Mouse (Mus musculus) lung, embryonic 14.5 days (tissue): Measurements from ENCODE around the gene Aanat. TPM values are rescaled to one million over a fixed set of nuclear protein-coding genes. Genes with fewer than 3 reads are reported as not detected.

ENCODE experiments used
- ATAC-seq: fragments of 200-750 bp; cut with Nextera tagmentation; 2 replicates; pipeline ENCODE4 v1.8.0; 2017; ENCODE audit warnings: mild to moderate bottlenecking, moderate TSS enrichment, moderate library complexity; ENCODE audit not compliant: insufficient read depth
- DNase-seq: peaks from one replicate; pipeline ENCODE4 v3.0.0-alpha.2; 2015
- H3K27ac ChIP-seq: fragments of 300-500 bp; sonication (generic); 2 replicates; pipeline ENCODE4 v1.5.1; 2014; ENCODE audit warnings: low read depth, mild to moderate bottlenecking, moderate library complexity
- H3K27me3 ChIP-seq: fragments of 300-500 bp; sonication (generic); 2 replicates; pipeline ENCODE4 v1.6.1; 2014; ENCODE audit warnings: low read length, control low read depth; ENCODE audit not compliant: insufficient read depth
- H3K36me3 ChIP-seq: fragments of 300-500 bp; sonication (generic); 2 replicates; pipeline ENCODE4 v1.6.1; 2014; ENCODE audit warnings: control low read depth; ENCODE audit not compliant: insufficient read depth
- H3K4me1 ChIP-seq: fragments of 300-500 bp; sonication (generic); 2 replicates; pipeline ENCODE4 v1.6.1; 2014; ENCODE audit warnings: antibody characterized with exemption, control low read depth; ENCODE audit not compliant: insufficient read depth
- H3K4me2 ChIP-seq: fragments of 300-500 bp; sonication (generic); 2 replicates; pipeline ENCODE4 v1.6.1; 2014; ENCODE audit warnings: mild to moderate bottlenecking
- H3K4me3 ChIP-seq: fragments of 300-500 bp; sonication (generic); 2 replicates; pipeline ENCODE4 v1.5.1; 2014; ENCODE audit warnings: low read depth, low read length
- H3K9ac ChIP-seq: fragments of 300-500 bp; sonication (generic); 2 replicates; pipeline ENCODE4 v1.6.1; 2014
- H3K9me3 ChIP-seq: fragments of 300-500 bp; sonication (generic); 2 replicates; pipeline ENCODE4 v1.6.1; 2016; ENCODE audit warnings: low read depth, low read length, control low read depth
- CTCF ChIP-seq: IDR thresholded peaks from 2 replicates; pipeline ENCODE4 v1.5.1; 2016; ENCODE audit warnings: antibody characterized with exemption, low read depth
- WGBS: fragments of 180-500 bp; shearing (Covaris S2); extraction: QIAGEN DNeasy Blood & Tissue Kit; methylation state at CpG from one replicate; pipeline ENCODE4 v1.1.7; 2014; 5-methylcytosine and 5-hydroxymethylcytosine counted together
- polyA plus RNA-seq: library from polyadenylated mRNA; unstranded; fragments of >200 nt; fragmentation: Nextera tagmentation; extraction: Ambion mirVana; gene quantifications from 2 replicates; pipeline ENCODE4 v1.2.1, GENCODE M21; 2014

Gene Aanat
- polyA plus RNA-seq, 1 experiment from 2014 or later = not detected

GRCm38 (mm10) chr11:116598193-116598592 lies 12.0 kb downstream of the Aanat start:
- Histone ChIP-seq H3K27ac (no peak overlapping the region), H3K4me2 (no peak overlapping the region), H3K4me3 (no peak overlapping the region), H3K4me1 (no peaks in the 10 kb centered on the region), H3K9me3 (no peaks in the 10 kb centered on the region), H3K27me3 (no peaks in the 10 kb centered on the region), H3K9ac (no peak overlapping the region), H3K36me3 (peaks cover 23% of the 10 kb centered on the region)
- DNase-seq = no peak
- no peak for ATAC-seq
- no peak for TF ChIP-seq CTCF
- 89% methylated on average over 8 of the region's 8 CpGs for WGBS

GRCm38 (mm10) chr11:116599230-116599629 lies 13.0 kb downstream of the Aanat start:
- 92% methylated on average over 15 of the region's 15 CpGs for WGBS
- Histone ChIP-seq H3K4me3 (no peak overlapping the region), H3K27ac (no peak overlapping the region), H3K36me3 (peaks cover 27% of the 10 kb centered on the region), H3K4me1 (no peaks in the 10 kb centered on the region), H3K27me3 (no peaks in the 10 kb centered on the region), H3K9ac (no peak overlapping the region), H3K4me2 (no peak overlapping the region), H3K9me3 (no peaks in the 10 kb centered on the region)
- no peak for ATAC-seq
- DNase-seq = no peak
- no peak for TF ChIP-seq CTCF

DNA sequence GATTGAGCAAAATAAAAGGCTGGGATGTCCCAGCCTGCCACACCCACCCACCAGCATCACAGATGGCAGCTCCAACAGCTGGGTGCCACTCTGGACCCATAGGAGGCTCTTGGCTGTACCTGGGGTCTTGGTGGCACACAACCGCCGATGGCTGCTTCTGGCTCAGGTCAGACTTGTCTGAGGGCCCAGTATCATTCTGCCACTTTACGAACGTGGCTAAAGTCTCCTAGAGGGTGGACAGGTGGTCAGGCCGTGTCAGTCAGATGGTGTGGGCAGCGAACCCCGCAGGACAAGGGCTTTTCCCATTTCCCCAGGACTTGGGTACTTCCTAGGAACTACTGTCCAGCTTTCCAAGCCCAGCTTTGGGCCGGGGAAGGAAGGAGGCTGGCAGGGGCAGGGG lies 14.9 kb downstream of the Aanat start:
- no peaks in the 10 kb centered on the region for H3K4me1 ChIP-seq
- no peak overlapping the region for H3K4me3 ChIP-seq
- no peak overlapping the region for H3K9ac ChIP-seq
- peaks cover 42% of the 10 kb centered on the region for H3K36me3 ChIP-seq
- TF ChIP-seq CTCF = no peak
- no peaks in the 10 kb centered on the region for H3K27me3 ChIP-seq
- no peak overlapping the region for H3K27ac ChIP-seq
- no peaks in the 10 kb centered on the region for H3K9me3 ChIP-seq
- H3K4me2 ChIP-seq = no peak overlapping the region
- 91% methylated on average over 8 of the region's 8 CpGs for WGBS
- ATAC-seq = no peak
- DNase-seq = no peak

GRCm38 (mm10) chr11:116602043-116602442 lies 15.8 kb downstream of the Aanat start:
- no peak overlapping the region for H3K9ac ChIP-seq
- 81% methylated on average over 8 of the region's 8 CpGs for WGBS
- H3K27ac ChIP-seq = no peak overlapping the region
- ATAC-seq = no peak
- H3K36me3 ChIP-seq = peaks cover 49% of the 10 kb centered on the region
- DNase-seq = no peak
- no peak overlapping the region for H3K4me3 ChIP-seq
- H3K27me3 ChIP-seq = no peaks in the 10 kb centered on the region
- TF ChIP-seq CTCF = no peak
- H3K4me1 ChIP-seq = no peaks in the 10 kb centered on the region
- no peak overlapping the region for H3K4me2 ChIP-seq
- H3K9me3 ChIP-seq = no peaks in the 10 kb centered on the region

DNA sequence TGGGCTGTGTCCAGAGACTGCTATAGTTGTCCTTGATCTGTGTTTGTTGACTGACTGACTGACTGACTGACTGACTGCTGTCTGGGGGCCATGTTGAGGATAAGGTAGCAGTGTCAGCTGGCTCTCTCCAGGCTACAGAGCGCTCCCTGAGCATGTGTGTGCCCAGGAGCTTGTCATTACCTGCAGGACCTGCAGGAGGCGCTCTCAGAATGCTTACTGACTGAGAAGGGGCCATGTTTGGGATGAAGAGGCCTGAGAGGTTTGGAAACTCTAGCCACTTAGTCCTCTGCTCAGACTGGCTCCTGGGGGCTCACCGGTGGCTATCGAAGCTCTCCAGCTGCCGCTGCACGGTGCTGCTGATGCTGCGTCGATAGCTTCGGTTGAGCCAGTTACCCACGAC lies 17.1 kb downstream of the Aanat start:
- ATAC-seq (no peak), DNase-seq (peak; percentile 56)
- no peak overlapping the region for H3K27ac ChIP-seq
- H3K4me2 ChIP-seq = no peak overlapping the region
- H3K36me3 ChIP-seq = peaks cover 59% of the 10 kb centered on the region
- no peaks in the 10 kb centered on the region for H3K4me1 ChIP-seq
- WGBS = 88% methylated on average over 10 of the region's 10 CpGs
- no peaks in the 10 kb centered on the region for H3K27me3 ChIP-seq
- H3K9ac ChIP-seq = no peak overlapping the region
- H3K9me3 ChIP-seq = no peaks in the 10 kb centered on the region
- H3K4me3 ChIP-seq = no peak overlapping the region
- TF ChIP-seq CTCF = peak; percentile 59

DNA sequence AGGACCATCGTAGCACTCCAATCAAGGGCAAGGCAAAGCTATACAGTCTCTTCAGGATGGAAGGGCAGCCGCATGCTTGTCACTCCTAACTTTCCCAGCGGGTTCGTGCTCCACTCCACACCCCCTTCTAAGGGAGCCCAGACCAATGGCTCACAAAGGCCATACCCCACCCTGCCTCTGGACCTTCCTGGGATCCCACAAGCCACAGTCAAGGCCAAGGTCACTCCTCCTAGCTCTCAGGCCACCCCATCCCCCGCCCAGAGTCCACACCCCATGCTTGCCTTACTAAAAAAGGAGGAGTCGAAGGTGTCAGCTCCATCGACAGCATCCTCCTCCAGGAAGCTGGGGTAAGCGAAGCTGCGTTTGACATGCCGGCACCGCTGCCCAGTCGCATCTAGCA lies 17.9 kb downstream of the Aanat start:
- no peak for DNase-seq
- TF ChIP-seq CTCF = no peak
- Histone ChIP-seq H3K4me2 (no peak overlapping the region), H3K36me3 (peaks cover 57% of the 10 kb centered on the region), H3K27me3 (no peaks in the 10 kb centered on the region), H3K9me3 (no peaks in the 10 kb centered on the region), H3K9ac (no peak overlapping the region), H3K4me1 (no peaks in the 10 kb centered on the region), H3K27ac (no peak overlapping the region), H3K4me3 (no peak overlapping the region)
- ATAC-seq = no peak
- 81% methylated on average over 12 of the region's 12 CpGs for whole genome bisulfite sequencing

GRCm38 (mm10) chr11:116607717-116608116 lies 21.5 kb downstream of the Aanat start:
- Histone ChIP-seq H3K36me3 (peaks cover 42% of the 10 kb centered on the region), H3K9me3 (no peaks in the 10 kb centered on the region), H3K4me1 (no peaks in the 10 kb centered on the region), H3K27me3 (no peaks in the 10 kb centered on the region), H3K9ac (no peak overlapping the region), H3K4me2 (no peak overlapping the region), H3K27ac (no peak overlapping the region), H3K4me3 (no peak overlapping the region)
- ATAC-seq (no peak), DNase-seq (no peak)
- no peak for TF ChIP-seq CTCF
- 89% methylated on average over 3 of the region's 3 CpGs for WGBS
